Mouse (Mus musculus): Measurements from ENCODE around the gene Ralgps1.

Gene Ralgps1

DNA sequence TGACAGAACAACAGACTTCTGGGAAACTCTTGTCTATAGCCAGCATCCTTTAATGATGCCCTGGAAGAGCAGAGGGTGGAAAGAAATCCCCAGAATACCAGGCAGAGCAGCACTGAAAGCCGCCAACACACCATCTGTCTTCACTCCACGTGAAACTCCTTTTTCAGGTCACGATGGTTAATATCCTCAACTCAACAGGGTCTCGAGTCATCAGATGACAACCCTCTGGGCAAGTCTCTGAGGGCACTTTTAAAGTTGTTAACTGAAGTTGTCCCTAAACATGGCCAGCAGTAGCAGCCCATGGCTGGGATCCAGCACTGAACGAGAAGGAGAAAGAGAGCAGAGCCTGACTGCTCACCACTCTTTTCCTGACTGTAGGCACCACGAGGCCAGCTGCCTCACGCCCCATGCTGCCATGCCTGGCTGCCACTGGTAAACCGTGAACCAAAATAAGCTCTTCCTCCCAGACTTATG is 52.8 kb downstream of the Ralgps1 start:
- TF ChIP-seq GATA4 (IDR thresholded peaks at IDR 0.05; ENCODE audit: insufficient replicate concordance, low read length), result no peak

DNA sequence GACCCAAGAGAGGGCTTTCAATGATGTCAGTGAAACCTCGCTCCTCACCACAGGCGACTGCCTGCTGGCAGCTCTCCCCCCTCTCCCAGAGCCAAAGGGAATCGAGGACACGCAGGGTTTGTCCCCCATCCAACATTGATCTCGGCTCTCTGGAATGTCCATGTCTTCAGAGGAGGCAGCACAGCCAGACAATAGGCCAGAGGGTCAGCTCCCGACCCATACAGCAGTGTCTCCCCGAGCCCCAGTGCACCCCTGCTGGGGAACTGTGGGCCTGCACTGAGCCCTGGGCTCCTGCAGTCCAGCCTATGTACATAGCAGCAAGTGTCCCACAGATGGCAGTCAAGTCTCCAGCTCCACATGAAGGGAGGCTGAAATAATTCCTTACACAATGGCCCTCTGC is 54.8 kb downstream of the Ralgps1 start:
- TF ChIP-seq GATA4 (IDR thresholded peaks at IDR 0.05; ENCODE audit: insufficient replicate concordance, low read length), result no peak

DNA sequence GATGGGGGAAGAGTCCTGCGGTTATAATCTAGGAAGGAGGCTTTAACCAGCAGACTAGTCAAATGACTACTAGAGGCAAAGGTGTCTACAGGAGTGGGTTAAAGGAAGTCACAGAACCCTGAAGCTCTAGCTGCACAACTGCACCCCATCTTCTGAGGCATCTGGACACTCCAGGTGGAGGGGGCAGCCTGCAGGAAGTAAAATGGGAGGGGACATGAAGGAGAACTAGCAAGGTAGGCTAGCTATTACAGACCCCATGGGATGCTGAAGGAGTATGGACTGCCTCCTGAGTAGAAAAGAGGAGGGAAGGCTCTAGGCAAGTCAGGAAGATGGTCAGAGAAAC is 55.3 kb downstream of the Ralgps1 start:
- TF ChIP-seq GATA4 (IDR thresholded peaks at IDR 0.05; ENCODE audit: insufficient replicate concordance, low read length), result no peak

DNA sequence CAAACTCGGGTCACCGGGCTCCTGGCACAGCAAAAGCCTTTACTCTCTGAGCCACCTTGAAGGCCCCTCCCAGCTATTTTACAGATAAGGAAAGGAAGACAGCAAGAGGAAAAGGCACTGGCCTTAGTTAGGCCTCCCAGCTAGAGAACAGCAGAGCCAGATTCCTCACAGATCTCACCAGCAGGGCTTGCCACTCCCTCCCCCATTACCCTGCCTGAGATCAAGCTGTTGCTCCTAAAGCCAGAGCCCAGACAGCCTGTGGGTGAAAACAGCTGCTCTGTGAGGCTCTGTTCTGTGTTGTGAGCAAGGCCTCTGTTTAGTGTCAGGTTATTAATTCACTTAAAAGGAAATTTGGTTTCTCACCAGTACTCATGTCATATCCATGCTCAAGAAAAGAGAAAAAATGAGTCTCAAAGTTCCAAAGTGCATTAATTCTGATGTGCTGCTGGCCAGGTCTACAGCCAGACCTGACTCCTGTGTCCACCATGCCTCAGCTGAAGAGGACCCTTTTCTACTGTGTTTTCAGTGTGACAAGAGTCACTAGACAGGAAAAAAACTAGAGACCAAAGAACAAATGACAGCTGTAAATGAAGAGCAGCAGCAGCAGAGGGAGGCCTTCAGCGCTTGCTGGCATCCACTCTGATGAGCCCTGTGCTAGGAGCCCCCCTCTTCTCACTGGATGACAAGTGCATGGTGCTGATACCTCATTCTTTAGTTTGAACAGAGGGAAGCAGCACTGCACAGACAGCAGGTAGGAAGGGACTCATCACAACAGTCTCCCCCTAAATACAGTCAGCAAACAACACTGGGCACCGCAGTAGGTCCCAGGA is 55.8 kb downstream of the Ralgps1 start:
- no peak; the same call in 1 of the 2 replicates for TF ChIP-seq GATA4 (IDR thresholded peaks at IDR 0.05; ENCODE audit: insufficient replicate concordance, low read length)

DNA sequence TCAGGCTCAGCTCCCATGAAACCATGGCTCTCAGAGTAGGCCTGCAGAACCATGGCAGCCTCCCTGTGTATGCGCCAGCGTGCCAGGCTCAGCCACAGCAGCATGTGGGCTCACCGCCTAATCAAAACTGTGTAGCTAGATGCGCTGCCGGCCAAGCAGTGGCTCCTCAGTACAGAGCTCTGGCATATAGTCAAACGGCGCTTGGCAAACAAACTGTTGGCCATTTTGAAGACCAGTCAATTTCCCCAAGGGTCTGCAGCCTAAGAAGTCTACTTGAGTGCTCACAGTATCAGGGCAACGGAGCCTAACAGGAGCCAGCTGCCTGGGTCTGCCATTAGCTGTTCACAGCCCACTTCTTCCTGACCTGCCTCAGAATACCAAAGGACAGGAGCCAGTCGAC is 61.9 kb downstream of the Ralgps1 start:
- no peak for TF ChIP-seq GATA4 (IDR thresholded peaks at IDR 0.05; ENCODE audit: insufficient replicate concordance, low read length)

DNA sequence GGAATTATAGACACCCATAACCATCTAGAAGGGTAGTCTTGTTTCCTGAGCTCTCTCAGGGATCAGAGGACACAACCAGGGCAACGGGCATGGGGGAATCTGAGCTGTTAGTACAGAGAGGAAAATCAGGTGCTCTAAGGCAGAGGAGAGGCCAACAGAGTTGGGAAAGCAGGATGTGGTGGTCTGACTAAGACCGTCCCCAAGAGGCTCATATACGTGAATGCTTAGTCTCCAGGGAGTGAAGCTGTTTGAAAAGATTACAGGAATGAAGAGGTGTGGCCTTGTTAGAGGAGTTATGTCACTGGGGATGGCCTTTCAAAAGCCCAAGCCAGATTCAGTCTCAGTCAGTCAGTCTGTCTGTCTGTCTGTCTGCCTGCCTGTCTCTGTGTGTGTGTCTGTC is 64.7 kb downstream of the Ralgps1 start:
- no peak for TF ChIP-seq GATA4 (IDR thresholded peaks at IDR 0.05; ENCODE audit: insufficient replicate concordance, low read length)

DNA sequence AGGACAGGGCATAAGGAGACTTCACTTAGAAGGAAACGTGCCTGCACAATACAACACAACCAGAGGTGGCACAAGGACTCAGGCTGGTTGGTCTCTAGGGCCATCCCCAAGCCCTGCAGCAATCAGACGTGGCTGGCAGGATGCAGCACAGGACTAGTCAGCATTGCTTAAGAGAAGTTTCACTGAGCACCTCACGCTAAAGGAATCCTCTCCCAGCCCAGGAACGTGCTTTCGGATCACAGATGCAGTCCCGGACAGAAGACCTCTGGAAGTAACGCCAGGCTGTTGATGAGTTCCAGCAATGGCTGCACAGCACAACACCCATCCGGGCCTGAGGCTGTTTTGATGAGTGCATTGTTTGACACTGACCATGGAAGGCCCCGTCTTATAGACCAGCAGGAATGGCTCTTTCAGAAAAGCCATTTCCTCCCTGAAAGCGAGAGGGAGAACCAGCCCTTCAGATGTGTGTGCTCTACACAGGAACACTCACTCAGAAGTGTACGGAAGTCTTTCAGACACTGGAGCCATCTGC is 67.8 kb downstream of the Ralgps1 start:
- no peak for TF ChIP-seq GATA4 (IDR thresholded peaks at IDR 0.05; ENCODE audit: insufficient replicate concordance, low read length)

DNA sequence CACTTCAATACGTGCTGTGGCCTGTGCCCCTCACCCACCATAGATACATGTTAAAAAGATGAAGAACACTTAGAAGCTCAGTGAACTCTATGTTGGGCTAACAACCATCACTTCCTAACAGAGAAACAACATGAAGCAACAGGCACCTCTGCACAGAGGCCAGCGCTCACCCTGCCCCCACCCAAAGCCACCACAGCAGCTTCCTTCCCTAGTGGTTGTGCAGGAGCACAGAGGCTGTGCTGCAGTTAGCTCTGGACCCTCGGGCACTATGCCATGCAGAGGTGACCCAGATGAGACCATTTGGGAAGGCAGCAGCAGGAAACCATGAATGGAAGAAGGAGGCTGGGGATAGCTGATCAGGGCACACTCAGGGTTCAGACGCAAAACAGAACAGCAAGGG is 68.5 kb downstream of the Ralgps1 start:
- no peak for TF ChIP-seq GATA4 (IDR thresholded peaks at IDR 0.05; ENCODE audit: insufficient replicate concordance, low read length)

DNA sequence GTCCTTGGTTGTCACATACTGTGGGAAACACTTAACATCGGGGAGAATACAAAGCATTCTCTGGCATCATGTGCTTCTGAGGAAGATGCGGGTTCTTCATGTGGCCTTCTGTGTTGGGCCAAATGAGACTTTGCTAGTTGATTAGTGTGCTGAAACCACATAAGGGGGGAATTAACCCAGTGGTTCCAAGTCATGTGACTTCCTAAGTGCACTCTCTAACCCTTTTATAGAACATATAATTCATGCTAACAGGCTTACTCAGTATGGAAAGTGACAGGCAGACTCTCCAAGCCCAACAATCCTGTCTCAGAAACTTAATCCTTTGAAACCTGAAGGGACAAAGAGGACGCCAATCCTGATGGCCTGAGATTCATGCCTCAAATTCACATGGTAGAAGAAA is 68.9 kb downstream of the Ralgps1 start:
- TF ChIP-seq GATA4 (IDR thresholded peaks at IDR 0.05; ENCODE audit: insufficient replicate concordance, low read length), result no peak

DNA sequence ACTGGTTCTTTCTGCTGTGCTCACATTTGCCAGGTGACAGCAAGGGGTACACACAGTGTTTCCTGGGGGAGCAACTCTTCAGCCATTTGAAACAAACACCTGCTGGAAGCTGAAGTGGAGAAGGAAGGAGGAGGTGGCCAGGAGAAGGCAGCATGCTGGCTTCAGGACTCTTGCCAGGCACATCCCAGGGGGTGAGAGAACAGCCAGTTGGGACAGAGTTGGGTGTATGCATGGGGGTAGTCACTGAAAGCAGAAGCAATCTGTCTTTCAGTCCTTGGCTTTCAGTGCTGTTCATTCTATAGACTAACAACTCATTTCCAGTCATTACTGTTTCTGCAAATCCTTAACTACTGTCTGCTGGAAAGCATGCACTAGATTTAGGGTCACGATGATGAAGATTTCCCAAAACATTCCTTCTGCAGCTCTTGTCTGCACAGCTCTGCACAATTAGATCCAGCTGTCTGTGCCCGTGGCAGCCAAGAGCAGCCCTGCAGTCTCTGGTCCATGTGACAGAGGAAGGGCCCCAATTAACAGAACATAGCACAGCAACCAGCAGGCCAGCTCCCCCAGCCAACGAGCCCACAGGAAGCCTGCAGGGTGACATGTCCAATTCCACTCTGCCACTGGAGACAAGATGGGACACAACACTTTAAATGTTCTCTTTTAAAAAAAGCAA is 70.8 kb downstream of the Ralgps1 start:
- TF ChIP-seq GATA4 (IDR thresholded peaks at IDR 0.05; ENCODE audit: insufficient replicate concordance, low read length), result no peak

DNA sequence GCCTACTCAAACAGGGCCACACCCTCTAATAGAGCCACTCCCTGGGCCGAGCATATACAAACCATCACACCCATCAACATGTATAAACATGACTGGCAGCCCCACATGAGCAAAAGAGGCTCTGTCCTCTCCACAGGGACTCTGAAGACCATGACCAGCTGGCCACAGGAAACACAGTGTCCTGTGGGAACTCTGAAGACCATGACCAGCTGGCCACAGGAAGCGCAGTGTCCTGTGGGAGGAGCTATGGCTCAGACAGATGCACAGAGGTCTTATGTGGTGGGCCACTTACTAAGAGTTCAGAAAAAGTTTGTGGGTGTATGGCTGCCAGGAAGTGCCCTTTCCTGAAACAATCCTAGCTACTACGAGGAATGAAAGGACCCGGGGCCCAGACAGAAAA is 72.4 kb downstream of the Ralgps1 start:
- TF ChIP-seq GATA4 (IDR thresholded peaks at IDR 0.05; ENCODE audit: insufficient replicate concordance, low read length), result no peak

DNA sequence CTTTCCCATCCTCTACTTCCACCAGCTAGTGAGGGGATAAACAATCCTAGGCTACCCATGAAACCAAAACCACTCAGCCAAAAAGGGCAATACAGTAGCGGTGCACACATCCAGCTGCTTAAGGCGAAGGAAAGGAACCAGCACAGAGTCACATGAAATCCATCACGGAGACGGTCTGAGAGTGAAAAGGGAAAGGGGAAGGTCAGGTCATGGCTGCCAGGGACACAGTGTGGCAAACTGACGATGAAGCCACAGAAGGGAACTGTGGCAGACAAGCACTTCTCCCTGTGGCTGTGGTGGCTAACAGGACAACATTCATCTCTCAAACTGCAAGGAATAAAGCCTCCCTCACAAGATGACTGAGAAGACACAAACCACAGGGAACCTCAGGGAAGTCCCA is 76.2 kb downstream of the Ralgps1 start:
- TF ChIP-seq GATA4 (IDR thresholded peaks at IDR 0.05; ENCODE audit: insufficient replicate concordance, low read length), result no peak

DNA sequence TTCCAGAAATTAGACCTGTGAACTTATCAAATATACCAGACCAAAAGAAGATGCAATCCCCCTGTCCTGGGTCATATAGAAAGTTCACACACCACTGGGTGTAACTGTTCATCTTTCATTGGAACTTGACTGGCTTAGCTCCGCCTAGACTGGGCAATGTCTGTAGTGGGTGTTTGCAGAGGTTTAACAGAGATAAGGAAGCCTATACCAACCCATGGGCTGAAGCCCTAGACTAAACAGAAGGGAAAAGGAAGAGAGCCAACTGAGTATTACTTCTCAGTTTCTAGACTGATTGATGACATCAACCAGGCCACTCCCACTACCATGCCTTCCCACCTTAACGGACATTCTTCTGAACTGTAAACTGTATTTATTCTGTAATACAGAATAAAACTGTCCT is 79.2 kb downstream of the Ralgps1 start:
- no peak for TF ChIP-seq GATA4 (IDR thresholded peaks at IDR 0.05; ENCODE audit: insufficient replicate concordance, low read length)

DNA sequence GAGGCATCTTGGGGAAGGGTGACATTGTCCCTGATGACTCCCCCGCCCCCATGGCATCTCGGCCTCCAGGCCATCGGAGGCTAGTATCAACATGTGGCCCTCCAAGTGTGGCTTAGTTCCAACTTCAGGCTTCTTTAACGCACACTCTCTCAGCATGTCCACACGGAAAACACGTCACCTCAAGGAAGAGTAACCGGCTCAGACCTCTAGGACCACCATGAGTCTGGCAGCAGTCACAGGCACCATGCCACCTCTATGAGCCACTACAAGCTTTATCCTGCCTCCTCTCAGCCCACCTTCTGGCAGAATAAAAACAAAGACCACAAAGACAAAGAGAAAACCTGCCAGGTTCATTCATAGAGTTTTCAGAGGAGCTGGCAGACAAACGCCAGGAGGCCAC is 80.8 kb downstream of the Ralgps1 start:
- no peak for TF ChIP-seq GATA4 (IDR thresholded peaks at IDR 0.05; ENCODE audit: insufficient replicate concordance, low read length)

DNA sequence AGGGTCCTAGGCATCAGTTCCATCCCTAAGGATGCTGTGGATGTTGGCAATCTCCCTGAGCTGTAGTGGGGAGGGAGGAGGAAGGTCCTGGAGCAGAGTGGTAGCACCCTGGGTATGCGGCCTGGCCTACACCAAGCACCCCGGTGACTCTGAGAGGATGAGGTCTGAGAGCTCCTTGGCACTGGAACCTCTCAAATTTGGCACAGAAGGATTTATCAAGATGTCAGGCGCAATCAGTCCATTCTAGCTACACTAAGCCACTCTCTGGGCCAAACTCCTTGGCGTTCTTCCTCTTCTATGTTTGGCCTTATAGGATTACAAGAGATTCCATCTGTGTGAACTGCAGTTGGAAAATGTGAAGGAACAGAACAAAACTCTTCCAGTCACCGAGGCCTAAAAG is 82.4 kb downstream of the Ralgps1 start:
- TF ChIP-seq GATA4 (IDR thresholded peaks at IDR 0.05; ENCODE audit: insufficient replicate concordance, low read length), result no peak

DNA sequence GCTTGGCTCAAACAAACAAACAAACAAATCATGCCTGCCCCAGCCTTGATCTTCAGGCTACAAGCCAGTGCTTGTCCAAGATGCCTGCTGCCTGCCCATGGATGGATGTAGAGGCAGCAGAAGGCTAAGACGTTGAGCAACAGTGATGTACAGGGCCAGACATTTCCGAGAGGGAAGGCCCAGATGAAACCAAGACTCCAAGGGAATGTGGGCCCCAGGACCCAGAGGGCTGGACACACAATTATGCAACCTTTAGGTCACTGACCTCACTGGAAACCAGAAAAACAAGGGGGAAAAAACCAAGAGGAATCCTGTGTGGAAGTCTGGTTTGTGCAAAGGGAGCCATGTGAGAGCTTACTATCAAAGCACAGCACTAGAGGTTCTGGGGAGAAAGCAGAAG is 87.6 kb downstream of the Ralgps1 start:
- no peak for TF ChIP-seq GATA4 (IDR thresholded peaks at IDR 0.05; ENCODE audit: insufficient replicate concordance, low read length)
